Mouse (Mus musculus): Measurements from ENCODE around the gene Trip12. TPM values are rescaled to one million over a fixed set of nuclear protein-coding genes. Genes with fewer than 3 reads are reported as not detected.

The Trip12 gene
- total RNA-seq, 2 experiments from 2014 or later: 67.4 to 127 TPM

GRCm38 (mm10) chr1:84861255-84861630 lies 20.9 kb upstream of the Trip12 start:
- no peak for ATAC-seq (replicated peaks; ENCODE audit: low FRiP score, poor library complexity, severe bottlenecking)

- ATAC-seq (replicated peaks; ENCODE audit: low FRiP score, poor library complexity, severe bottlenecking): no peak
Observed at GRCm38 (mm10) chr1:84860360-84861254, 20.3 kb upstream of the Trip12 start.

- ATAC-seq (replicated peaks; ENCODE audit: low FRiP score, poor library complexity, severe bottlenecking): no peak
Observed at GRCm38 (mm10) chr1:84859597-84859996, 19.3 kb upstream of the Trip12 start.

- no peak for ATAC-seq (replicated peaks; ENCODE audit: low FRiP score, poor library complexity, severe bottlenecking)
Observed at GRCm38 (mm10) chr1:84855756-84856155, 15.4 kb upstream of the Trip12 start.

- no peak for ATAC-seq (replicated peaks; ENCODE audit: low FRiP score, poor library complexity, severe bottlenecking)
Observed at GRCm38 (mm10) chr1:84854966-84855365, 14.7 kb upstream of the Trip12 start.

- no peak; the same call in 1 of the 2 replicates for ATAC-seq (replicated peaks; ENCODE audit: low FRiP score, poor library complexity, severe bottlenecking)
Observed at GRCm38 (mm10) chr1:84853721-84854120, 13.4 kb upstream of the Trip12 start.

GRCm38 (mm10) chr1:84851512-84852235 lies 11.4 kb upstream of the Trip12 start:
- ATAC-seq (replicated peaks; ENCODE audit: low FRiP score, poor library complexity, severe bottlenecking): no peak

- no peak for ATAC-seq (replicated peaks; ENCODE audit: low FRiP score, poor library complexity, severe bottlenecking)
Observed at GRCm38 (mm10) chr1:84850471-84850870, 10.2 kb upstream of the Trip12 start.

- no peak for ATAC-seq (replicated peaks; ENCODE audit: low FRiP score, poor library complexity, severe bottlenecking)
Observed at GRCm38 (mm10) chr1:84849804-84850203, 9.5 kb upstream of the Trip12 start.

GRCm38 (mm10) chr1:84848801-84849455 lies 8.6 kb upstream of the Trip12 start:
- no peak for ATAC-seq (replicated peaks; ENCODE audit: low FRiP score, poor library complexity, severe bottlenecking)

GRCm38 (mm10) chr1:84848335-84848734 lies 8.0 kb upstream of the Trip12 start:
- ATAC-seq (replicated peaks; ENCODE audit: low FRiP score, poor library complexity, severe bottlenecking): no peak

GRCm38 (mm10) chr1:84847698-84848097 lies 7.4 kb upstream of the Trip12 start:
- ATAC-seq (replicated peaks; ENCODE audit: low FRiP score, poor library complexity, severe bottlenecking): no peak

GRCm38 (mm10) chr1:84843366-84843765 lies 3.0 kb upstream of the Trip12 start:
- no peak for ATAC-seq (replicated peaks; ENCODE audit: low FRiP score, poor library complexity, severe bottlenecking)

- no peak for ATAC-seq (replicated peaks; ENCODE audit: low FRiP score, poor library complexity, severe bottlenecking)
Observed at GRCm38 (mm10) chr1:84841061-84841460, 745 bp upstream of the Trip12 start.

- peak; percentile 90 for ATAC-seq (replicated peaks; ENCODE audit: low FRiP score, poor library complexity, severe bottlenecking)
Observed at GRCm38 (mm10) chr1:84839309-84840017, 853 bp downstream of the Trip12 start, which contains the start of gene Fbxo36. Gene Fbxo36, plus strand, starts transcription at chr1:84839841.

- no peak for ATAC-seq (replicated peaks; ENCODE audit: low FRiP score, poor library complexity, severe bottlenecking)
Observed at GRCm38 (mm10) chr1:84838621-84839151, 1.6 kb downstream of the Trip12 start.

GRCm38 (mm10) chr1:84838156-84838555 lies 2.2 kb downstream of the Trip12 start:
- no peak for ATAC-seq (replicated peaks; ENCODE audit: low FRiP score, poor library complexity, severe bottlenecking)

GRCm38 (mm10) chr1:84837523-84838145 lies 2.7 kb downstream of the Trip12 start:
- no peak for ATAC-seq (replicated peaks; ENCODE audit: low FRiP score, poor library complexity, severe bottlenecking)

GRCm38 (mm10) chr1:84825091-84825490 lies 15.2 kb downstream of the Trip12 start:
- no peak for ATAC-seq (replicated peaks; ENCODE audit: low FRiP score, poor library complexity, severe bottlenecking)

Data from erythroblast, adult 5-6 weeks (primary cell).